Mouse (Mus musculus) lung, embryonic 16.5 days (tissue): ENCODE measurements around the gene Gdf10. TPM values are rescaled to one million over a fixed set of nuclear protein-coding genes. Genes with fewer than 3 reads are reported as not detected.

Experiments used
- ATAC-seq: fragments of 200-750 bp; cut with Nextera tagmentation; 2 replicates; pipeline ENCODE4 v1.8.0; 2017; ENCODE audit warnings: low read depth, mild to moderate bottlenecking, moderate library complexity
- H3K27ac ChIP-seq: fragments of 300-500 bp; sonication (generic); 2 replicates; pipeline ENCODE4 v1.5.1; 2014; ENCODE audit warnings: mild to moderate bottlenecking, control low read depth, low read length
- H3K27me3 ChIP-seq: fragments of 300-500 bp; sonication (generic); 2 replicates; pipeline ENCODE4 v1.6.1; 2014; ENCODE audit warnings: low read depth, low read length, mixed read lengths; ENCODE audit not compliant: control insufficient read depth, insufficient read depth
- H3K36me3 ChIP-seq: fragments of 300-500 bp; sonication (generic); 2 replicates; pipeline ENCODE4 v1.6.1; 2014; ENCODE audit warnings: low read length; ENCODE audit not compliant: control insufficient read depth, insufficient read depth
- H3K4me1 ChIP-seq: fragments of 300-500 bp; sonication (generic); replicated peaks from 2 replicates; pipeline ENCODE4 v1.6.1; 2014; ENCODE audit warnings: low read length, mixed read lengths; ENCODE audit not compliant: control insufficient read depth, insufficient read depth
- H3K4me2 ChIP-seq: fragments of 300-500 bp; sonication (generic); 2 replicates; pipeline ENCODE4 v1.6.1; 2014; ENCODE audit warnings: low read depth, low read length, control low read depth
- H3K4me3 ChIP-seq: fragments of 300-500 bp; sonication (generic); 2 replicates; pipeline ENCODE4 v1.5.1; 2014; ENCODE audit warnings: mild to moderate bottlenecking, low read length, control low read depth
- H3K9ac ChIP-seq: fragments of 300-500 bp; sonication (generic); 2 replicates; pipeline ENCODE4 v1.6.1; 2014; ENCODE audit warnings: low read length, control low read depth
- H3K9me3 ChIP-seq: fragments of 300-500 bp; sonication (generic); 2 replicates; pipeline ENCODE4 v1.6.1; 2016; ENCODE audit warnings: low read length; ENCODE audit not compliant: control insufficient read depth
- WGBS: fragments of 180-500 bp; shearing (Covaris S2); extraction: QIAGEN DNeasy Blood & Tissue Kit; methylation state at CpG from one replicate; pipeline ENCODE4 v1.1.7; 2014; 5-methylcytosine and 5-hydroxymethylcytosine counted together
- polyA plus RNA-seq: library from polyadenylated mRNA; unstranded; fragments of >200 nt; fragmentation: Nextera tagmentation; extraction: Ambion mirVana; gene quantifications from 2 replicates; pipeline ENCODE4 v1.2.1, GENCODE M21; 2015

The Gdf10 gene
- polyA plus RNA-seq, 1 experiment from 2014 or later = 7.7 TPM

- WGBS = 67% methylated on average over 5 of the region's 5 CpGs
- H3K4me2 ChIP-seq = no peak overlapping the region
- H3K9me3 ChIP-seq = no peaks in the 10 kb centered on the region
- H3K4me1 ChIP-seq = 0 out of 2 replicates have a peak, but pooled peaks cover 2% of the 10 kb centered on the region
- H3K27me3 ChIP-seq = no peaks in the 10 kb centered on the region
- no peaks in the 10 kb centered on the region for H3K36me3 ChIP-seq
- ATAC-seq = no peak
- H3K9ac ChIP-seq = no peak overlapping the region
- no peak overlapping the region for H3K4me3 ChIP-seq
- H3K27ac ChIP-seq = no peak overlapping the region
Measured at GRCm38 (mm10) chr14:33895777-33896176, 27.6 kb upstream of the Gdf10 start.

GRCm38 (mm10) chr14:33896628-33897300 is 26.6 kb upstream of the Gdf10 start:
- ATAC-seq = peak; percentile 17; the same call in 1 of the 2 replicates

GRCm38 (mm10) chr14:33902783-33903182 is 20.6 kb upstream of the Gdf10 start:
- H3K9me3 ChIP-seq = no peaks in the 10 kb centered on the region
- H3K4me1 ChIP-seq = no peaks in the 10 kb centered on the region
- WGBS = 82% methylated on average over 4 of the region's 4 CpGs
- H3K4me3 ChIP-seq = no peak overlapping the region
- no peaks in the 10 kb centered on the region for H3K36me3 ChIP-seq
- no peak overlapping the region for H3K4me2 ChIP-seq
- no peak for ATAC-seq
- no peak overlapping the region for H3K9ac ChIP-seq
- H3K27me3 ChIP-seq = no peaks in the 10 kb centered on the region
- H3K27ac ChIP-seq = no peak overlapping the region

More at GRCm38 (mm10) chr14:33896628-33897300, 26.6 kb upstream of the Gdf10 start:
- WGBS = 34% methylated on average over 9 of the region's 9 CpGs
- H3K9me3 ChIP-seq = no peaks in the 10 kb centered on the region
- 0 out of 2 replicates have a peak, but pooled peaks cover 2% of the 10 kb centered on the region for H3K4me1 ChIP-seq
- no peak overlapping the region for H3K4me3 ChIP-seq
- no peak overlapping the region for H3K27ac ChIP-seq
- H3K9ac ChIP-seq = no peak overlapping the region
- H3K36me3 ChIP-seq = no peaks in the 10 kb centered on the region
- H3K27me3 ChIP-seq = no peaks in the 10 kb centered on the region
- H3K4me2 ChIP-seq = no peak overlapping the region

- Histone ChIP-seq H3K9me3 (no peaks in the 10 kb centered on the region), H3K27me3 (no peaks in the 10 kb centered on the region), H3K27ac (no peak overlapping the region), H3K4me2 (no peak overlapping the region), H3K4me3 (no peak overlapping the region), H3K9ac (no peak overlapping the region), H3K4me1 (no peaks in the 10 kb centered on the region), H3K36me3 (no peaks in the 10 kb centered on the region)
- ATAC-seq = no peak
- WGBS = 88% methylated on average over 1 of the region's 1 CpGs
Measured at GRCm38 (mm10) chr14:33903199-33903598, 20.2 kb upstream of the Gdf10 start.

GRCm38 (mm10) chr14:33904851-33905250 is 18.5 kb upstream of the Gdf10 start:
- no peaks in the 10 kb centered on the region for H3K27me3 ChIP-seq
- no peak for ATAC-seq
- no peak overlapping the region for H3K4me2 ChIP-seq
- H3K36me3 ChIP-seq = no peaks in the 10 kb centered on the region
- H3K4me1 ChIP-seq = no peaks in the 10 kb centered on the region
- H3K27ac ChIP-seq = no peak overlapping the region
- H3K9ac ChIP-seq = no peak overlapping the region
- no peaks in the 10 kb centered on the region for H3K9me3 ChIP-seq
- H3K4me3 ChIP-seq = no peak overlapping the region

- no peaks in the 10 kb centered on the region for H3K36me3 ChIP-seq
- no peaks in the 10 kb centered on the region for H3K4me1 ChIP-seq
- no peak overlapping the region for H3K4me2 ChIP-seq
- H3K27me3 ChIP-seq = no peaks in the 10 kb centered on the region; the same call in 1 of the 2 replicates
- no peaks in the 10 kb centered on the region for H3K9me3 ChIP-seq
- H3K27ac ChIP-seq = no peak overlapping the region
- 31% methylated on average over 3 of the region's 3 CpGs for WGBS
- ATAC-seq = peak; percentile 59; the same call in 1 of the 2 replicates
- H3K9ac ChIP-seq = no peak overlapping the region
- H3K4me3 ChIP-seq = no peak overlapping the region
Measured at GRCm38 (mm10) chr14:33913727-33914126, 9.7 kb upstream of the Gdf10 start.

GRCm38 (mm10) chr14:33914206-33914605 is 9.2 kb upstream of the Gdf10 start:
- no peaks in the 10 kb centered on the region for H3K4me1 ChIP-seq
- H3K27me3 ChIP-seq = no peaks in the 10 kb centered on the region; the same call in 1 of the 2 replicates
- ATAC-seq = no peak
- H3K4me3 ChIP-seq = no peak overlapping the region
- H3K36me3 ChIP-seq = no peaks in the 10 kb centered on the region
- 87% methylated on average over 9 of the region's 9 CpGs for WGBS
- no peak overlapping the region for H3K9ac ChIP-seq
- no peak overlapping the region for H3K27ac ChIP-seq
- no peaks in the 10 kb centered on the region for H3K9me3 ChIP-seq
- H3K4me2 ChIP-seq = no peak overlapping the region

- no peak overlapping the region for H3K4me3 ChIP-seq
- H3K4me1 ChIP-seq = peaks cover 8% of the 10 kb centered on the region
- H3K4me2 ChIP-seq = no peak overlapping the region
- no peaks in the 10 kb centered on the region for H3K9me3 ChIP-seq
- H3K27me3 ChIP-seq = peaks cover 44% of the 10 kb centered on the region
- ATAC-seq = no peak
- H3K36me3 ChIP-seq = no peaks in the 10 kb centered on the region
- 51% methylated on average over 14 of the region's 14 CpGs for WGBS
- H3K9ac ChIP-seq = no peak overlapping the region
- no peak overlapping the region for H3K27ac ChIP-seq
Measured at GRCm38 (mm10) chr14:33920727-33921559, 2.4 kb upstream of the Gdf10 start.

GRCm38 (mm10) chr14:33922771-33923167 is 618 bp upstream of the Gdf10 start:
- H3K4me1 ChIP-seq = peaks cover 8% of the 10 kb centered on the region
- peak overlapping the region; percentile 53 for H3K4me3 ChIP-seq
- H3K36me3 ChIP-seq = no peaks in the 10 kb centered on the region
- no peak overlapping the region for H3K27ac ChIP-seq
- WGBS = 17% methylated on average over 8 of the region's 8 CpGs
- no peaks in the 10 kb centered on the region for H3K9me3 ChIP-seq
- H3K4me2 ChIP-seq = peak overlapping the region; percentile 90
- ATAC-seq = no peak
- H3K27me3 ChIP-seq = peaks cover 48% of the 10 kb centered on the region
- no peak overlapping the region for H3K9ac ChIP-seq
